Mouse (Mus musculus) layer of hippocampus, postnatal 10 days (tissue): ENCODE data around the gene Rho. TPM values are rescaled to one million over a fixed set of nuclear protein-coding genes. Genes with fewer than 3 reads are reported as not detected.

Experiments
- DNase-seq, 2 experiments: peaks; one replicate each; pipeline ENCODE4 v3.0.0; 2021; ENCODE audit warnings: low spot score in 2 of 2
- total RNA-seq, 2 experiments: library from RNA; stranded (reverse); gene quantifications; 2 replicates each; pipeline ENCODE4 v1.2.3; 2021

The Rho gene
- total RNA-seq, 2 experiments from 2014 or later: 0.27 TPM

GRCm38 (mm10) chr6:115914511-115915202 lies 16.9 kb upstream of the Rho start:
- peak in 1 of 2 experiments; percentile 37 for DNase-seq

DNA sequence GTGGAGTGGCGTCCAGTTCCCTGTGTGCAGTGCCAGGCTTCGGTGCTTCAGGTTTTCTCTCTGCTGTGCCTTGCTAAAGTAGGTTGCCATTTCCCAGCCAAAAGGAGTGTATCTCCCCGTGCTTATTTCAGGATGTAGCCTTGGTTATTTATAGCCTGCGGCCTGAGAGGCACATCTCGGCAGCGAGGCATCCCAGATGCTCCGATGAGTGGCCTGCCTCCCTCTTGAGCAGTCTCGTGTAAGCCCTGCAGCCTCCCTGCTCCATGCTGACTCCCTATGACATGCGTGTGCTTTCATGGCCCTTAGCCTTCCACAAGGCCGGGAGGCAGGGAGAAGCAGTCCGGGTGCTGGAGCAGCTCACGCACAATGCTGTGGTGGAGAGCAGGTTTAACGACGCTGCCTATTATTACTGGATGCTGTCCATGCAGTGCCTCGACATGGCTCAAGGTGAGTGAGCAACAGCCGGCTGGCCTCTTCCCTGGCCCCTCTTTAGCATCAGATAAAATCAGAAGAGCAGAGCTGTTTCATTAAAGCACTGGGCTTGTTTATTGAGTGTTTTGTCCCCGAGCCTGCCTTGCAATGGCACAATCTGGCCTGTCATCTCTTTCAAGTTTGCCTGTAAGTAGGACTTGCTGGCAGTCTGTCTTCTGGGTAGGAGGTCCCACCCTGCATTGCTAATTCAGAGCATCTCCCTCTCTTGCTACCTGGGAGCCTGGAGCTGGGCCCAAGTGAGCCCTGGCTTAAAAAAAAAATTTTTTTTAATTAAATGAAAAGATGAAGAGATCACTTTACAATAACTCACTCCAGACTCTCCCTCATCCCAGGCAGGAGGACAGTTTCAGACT lies 15.7 kb upstream of the Rho start:
- DNase-seq: peak in 1 of 2 experiments; percentile 17

DNA sequence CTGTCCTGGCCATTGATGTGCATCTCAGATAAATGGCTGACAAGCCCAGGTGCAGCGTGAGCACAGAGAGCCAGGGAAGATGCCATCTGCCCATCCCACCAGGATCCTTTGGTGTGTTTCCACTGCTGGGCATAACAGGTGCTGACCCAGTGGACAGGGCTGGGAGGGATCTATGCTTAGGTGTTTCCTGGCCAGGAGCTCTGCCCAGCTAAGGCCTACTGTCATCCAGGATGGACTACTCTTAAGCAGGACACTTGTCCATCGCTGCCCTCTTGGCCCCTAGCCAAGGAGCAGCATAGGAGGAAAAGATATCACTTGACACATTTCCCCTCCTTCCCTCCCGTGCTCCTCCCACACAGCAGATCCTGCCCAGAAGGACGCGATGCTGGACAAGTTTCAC lies 14.9 kb upstream of the Rho start:
- peak in 1 of 2 experiments; percentile 11 for DNase-seq

DNA sequence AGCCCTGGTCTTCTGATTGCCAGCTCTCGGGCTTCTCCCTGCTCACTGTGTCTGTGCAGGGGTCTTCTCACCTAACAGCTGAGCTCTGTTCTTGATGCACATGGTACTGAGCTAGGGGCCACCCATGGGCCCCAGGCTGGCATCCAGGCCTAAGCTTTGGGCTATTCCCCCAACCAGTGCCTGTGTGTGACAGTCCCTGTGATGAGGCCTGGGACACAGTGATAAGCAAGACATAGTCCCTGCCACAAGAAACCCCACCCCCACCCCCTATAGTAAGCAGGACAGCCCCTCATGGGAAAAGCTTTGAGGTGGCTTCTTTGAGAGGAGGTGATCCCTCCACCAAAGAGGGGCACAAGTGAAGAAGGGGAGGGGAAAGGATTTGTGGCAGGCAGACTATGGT lies 12.9 kb upstream of the Rho start:
- DNase-seq: no peak

- DNase-seq: no peak
Observed at GRCm38 (mm10) chr6:115919876-115920275, 11.7 kb upstream of the Rho start.

DNA sequence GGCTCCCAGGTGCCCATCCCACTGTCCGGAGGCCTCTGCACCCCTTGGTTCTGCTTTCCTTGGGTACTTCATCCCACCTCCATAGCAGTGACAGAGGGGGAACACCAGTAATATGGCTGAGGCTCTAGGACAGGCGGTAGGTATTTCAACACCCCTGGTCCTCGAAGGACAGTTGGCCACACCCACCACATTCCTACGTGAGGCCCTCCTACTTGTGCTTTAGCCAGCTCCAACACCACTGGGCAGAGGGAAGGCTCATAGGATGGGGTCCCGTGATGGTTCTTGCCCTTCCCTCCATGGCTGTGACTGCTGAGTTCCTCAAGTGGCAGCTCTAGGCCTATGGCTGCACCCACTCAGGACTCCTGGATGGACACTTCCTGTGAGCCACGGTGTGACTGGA lies 6.7 kb upstream of the Rho start:
- DNase-seq: no peak

- DNase-seq: no peak
Observed at GRCm38 (mm10) chr6:115926416-115926815, 5.1 kb upstream of the Rho start.

GRCm38 (mm10) chr6:115927292-115928242 lies 4.0 kb upstream of the Rho start:
- peak in 1 of 2 experiments; percentile 34 for DNase-seq

- DNase-seq: no peak
Observed at GRCm38 (mm10) chr6:115930018-115930417, 1.5 kb upstream of the Rho start.

DNA sequence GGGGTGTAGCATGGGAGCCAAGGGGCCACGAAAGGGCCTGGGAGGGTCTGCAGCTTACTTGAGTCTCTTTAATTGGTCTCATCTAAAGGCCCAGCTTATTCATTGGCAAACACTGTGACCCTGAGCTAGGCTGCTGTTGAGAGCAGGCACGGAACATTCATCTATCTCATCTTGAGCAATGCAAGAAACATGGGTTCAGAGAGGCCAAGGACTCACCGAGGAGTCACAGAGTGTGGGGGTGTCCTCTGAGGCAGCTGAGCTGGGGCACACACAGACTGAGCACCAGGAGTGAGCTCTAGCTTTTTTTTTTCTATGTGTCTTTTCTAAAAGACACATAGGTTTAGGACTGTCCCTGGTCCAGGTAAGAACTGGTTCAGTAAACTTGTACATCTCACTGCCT lies 843 bp downstream of the Rho start:
- DNase-seq: no peak

DNA sequence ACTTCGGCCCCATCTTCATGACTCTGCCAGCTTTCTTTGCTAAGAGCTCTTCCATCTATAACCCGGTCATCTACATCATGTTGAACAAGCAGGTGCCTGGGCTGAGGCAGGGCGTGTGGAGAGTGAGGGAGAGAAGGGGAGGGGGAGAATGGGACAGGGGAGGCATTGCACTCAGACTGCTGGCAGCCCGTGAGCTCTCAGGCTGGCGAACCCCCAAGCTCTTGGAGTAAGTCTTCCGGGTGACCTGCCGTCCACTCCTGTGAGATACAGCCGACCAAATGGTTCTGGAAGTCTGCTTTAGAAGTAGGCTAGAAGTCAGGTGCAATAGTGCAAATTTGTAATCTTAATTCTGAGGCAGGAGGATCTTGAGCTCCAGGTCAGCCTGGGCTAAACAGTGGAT lies 4.0 kb downstream of the Rho start:
- DNase-seq: no peak

GRCm38 (mm10) chr6:115938011-115938410 lies 6.5 kb downstream of the Rho start:
- DNase-seq: no peak

- DNase-seq: no peak
Observed at GRCm38 (mm10) chr6:115938798-115939197, 7.2 kb downstream of the Rho start.

- no peak for DNase-seq
Observed at GRCm38 (mm10) chr6:115940603-115941002, 9.1 kb downstream of the Rho start.

- no peak for DNase-seq
Observed at GRCm38 (mm10) chr6:115941128-115941527, 9.6 kb downstream of the Rho start.

- DNase-seq: no peak
Observed at GRCm38 (mm10) chr6:115943498-115944427, 12.2 kb downstream of the Rho start.

- no peak for DNase-seq
Observed at GRCm38 (mm10) chr6:115944638-115945037, 13.1 kb downstream of the Rho start, which contains the start of gene H1foo. TSS of gene H1foo (plus strand) at chr6:115944938.

DNA sequence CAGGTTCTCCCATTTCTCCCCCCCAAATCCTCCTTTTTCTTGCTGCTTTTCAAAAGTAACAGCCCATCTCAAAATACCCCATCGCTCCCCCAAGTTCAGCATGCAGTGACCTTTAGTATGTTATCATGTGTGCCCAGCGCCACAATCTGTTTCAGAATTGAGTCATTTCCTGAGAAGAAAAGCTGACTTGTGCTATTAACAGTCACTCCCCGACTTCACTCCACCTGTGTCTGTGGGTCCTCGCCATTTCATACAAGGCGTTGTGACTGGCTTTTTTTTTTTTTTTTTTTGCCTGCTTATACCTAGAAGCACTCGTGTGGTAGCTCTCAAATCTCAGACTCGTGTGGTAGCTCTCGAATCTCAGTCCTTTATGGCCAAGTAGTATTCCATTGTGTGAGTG lies 14.1 kb downstream of the Rho start:
- DNase-seq: no peak

- no peak for DNase-seq
Observed at GRCm38 (mm10) chr6:115946389-115946788, 14.8 kb downstream of the Rho start.

DNA sequence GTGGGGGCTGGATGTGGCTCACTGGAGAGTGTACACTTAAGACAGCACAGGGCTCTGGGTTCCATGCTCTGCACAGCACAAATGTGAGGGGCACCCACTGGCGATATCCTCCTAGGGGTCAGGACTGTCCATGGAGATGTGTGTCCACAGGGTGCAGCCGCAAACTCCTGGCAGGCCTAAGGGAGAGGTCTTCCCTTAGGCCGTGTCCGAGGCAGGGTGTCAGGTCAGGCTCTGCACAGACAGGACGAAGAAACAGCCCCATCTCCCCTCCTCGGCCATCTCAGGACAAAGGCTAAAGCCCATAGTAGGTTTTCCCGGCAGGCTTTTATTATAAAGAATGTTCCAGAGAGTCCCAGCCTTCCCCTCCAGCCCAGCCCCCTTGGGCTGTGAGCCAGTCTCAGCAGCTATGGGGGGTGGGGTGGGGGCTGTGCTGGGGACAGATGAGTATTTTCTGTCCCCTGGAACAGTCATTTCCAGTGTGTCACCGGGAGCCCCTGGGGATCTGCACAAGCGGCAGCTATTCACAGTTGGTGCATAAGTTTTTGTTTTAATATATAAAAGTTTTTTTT lies 23.0 kb downstream of the Rho start:
- DNase-seq: no peak
